ENCODE assay signal across 8 mouse cellular contexts in the genomic region with DNA sequence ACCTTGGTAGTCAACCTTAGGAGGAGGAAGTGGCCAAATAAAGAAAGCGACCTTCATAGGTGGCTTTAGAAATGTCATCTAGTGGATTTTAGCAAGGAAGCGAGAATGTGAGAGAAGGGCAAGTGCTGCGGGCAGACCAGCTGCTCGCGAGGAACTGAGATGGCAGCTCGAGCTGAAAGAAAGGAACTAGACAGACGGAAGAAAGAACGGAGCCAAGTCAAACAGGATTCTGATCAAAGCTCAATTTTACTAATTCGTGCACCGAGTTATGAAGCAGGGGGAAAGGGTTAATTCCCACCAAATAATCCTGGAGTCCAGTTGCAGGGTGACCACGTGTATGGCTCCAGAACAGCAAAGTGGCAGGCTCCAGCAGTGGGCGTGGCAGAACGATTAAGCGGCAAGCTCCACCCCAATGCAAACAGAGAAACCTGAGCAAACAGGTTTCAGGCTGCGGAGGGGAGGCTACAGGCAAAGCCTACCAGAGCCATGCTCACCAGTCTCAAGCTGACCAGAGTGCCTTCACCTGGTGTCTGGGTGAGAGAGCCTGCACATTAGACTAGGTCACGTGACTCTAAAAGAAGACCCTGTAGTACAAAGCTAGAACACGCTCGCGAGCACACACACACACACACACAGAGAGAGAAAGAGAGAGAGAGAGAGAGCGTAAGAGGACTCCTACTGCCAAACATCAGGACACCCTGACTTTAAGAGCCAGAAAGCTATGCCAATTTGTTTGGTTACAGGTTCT.
DNase-seq lines count a peak whose midpoint lies in the region; ATAC-seq and TF ChIP-seq lines count a peak whose summit lies in the region.

No protein-coding gene starts in this region.

- TF ChIP-seq EP300 in liver, postnatal 0 days (IDR thresholded peaks at IDR 0.05; ENCODE audit: low read depth), result no peak

- DNase-seq in forebrain, embryonic 10.5 days (ENCODE audit: extremely low spot score, low spot score), result peak; percentile 21
- DNase-seq in forebrain, embryonic 11.5 days (ENCODE audit: low spot score), result no peak
- DNase-seq in R1 (ENCODE audit: low read depth, low spot score), result peak; percentile 46
- peak; percentile 13 for DNase-seq in kidney, adult 18-20 months
- peak; percentile 29 for DNase-seq in liver, postnatal 0 days
- no peak for DNase-seq in right cerebral cortex, postnatal 4 days
- no peak for DNase-seq in cerebellum, adult 2 months
- DNase-seq in right cerebral cortex, postnatal 36 days (ENCODE audit: low spot score in 2 of 2), result no peak

- 60% methylated on average over 20 of the region's 20 CpGs for WGBS in forebrain, embryonic 10.5 days
- WGBS in forebrain, embryonic 11.5 days, result 59% methylated on average over 20 of the region's 20 CpGs
- 34% methylated on average over 20 of the region's 20 CpGs for WGBS in liver, postnatal 0 days (ENCODE audit: insufficient replicate concordance)
- 25% methylated on average over 20 of the region's 20 CpGs for WGBS in cerebellum, adult 2 months

- no peak overlapping the region for H3K9ac ChIP-seq in forebrain, embryonic 11.5 days (ENCODE audit: low read length)
- H3K9ac ChIP-seq in liver, postnatal 0 days (replicated peaks), result no peak overlapping the region

- no peak overlapping the region; the same call in 1 of the 2 replicates for H3K4me3 ChIP-seq in forebrain, embryonic 10.5 days
- no peak overlapping the region for H3K4me3 ChIP-seq in forebrain, embryonic 11.5 days (ENCODE audit: low read depth, low read length)
- no peak overlapping the region for H3K4me3 ChIP-seq in liver, postnatal 0 days (ENCODE audit: low read depth, low read length)
- H3K4me3 ChIP-seq in cerebellum, adult 2 months (replicated peaks; ENCODE audit: insufficient read depth, low read depth, low read length), result no peak overlapping the region

- peaks cover 26% of the 10 kb centered on the region for H3K4me1 ChIP-seq in forebrain, embryonic 10.5 days
- H3K4me1 ChIP-seq in forebrain, embryonic 11.5 days (replicated peaks; ENCODE audit: control insufficient read depth, insufficient read depth, low read length), result 0 out of 2 replicates have a peak, but pooled peaks cover 1% of the 10 kb centered on the region
- peaks cover 3% of the 10 kb centered on the region; the same call in 1 of the 2 replicates for H3K4me1 ChIP-seq in liver, postnatal 0 days (ENCODE audit: insufficient read depth)
- peaks cover 3% of the 10 kb centered on the region; the same call in 1 of the 2 replicates for H3K4me1 ChIP-seq in cerebellum, adult 2 months (ENCODE audit: control insufficient read depth, insufficient read depth, low read length)

- H3K27me3 ChIP-seq in forebrain, embryonic 10.5 days (ENCODE audit: poor library complexity, severe bottlenecking), result peaks cover 74% of the 10 kb centered on the region
- no peaks in the 10 kb centered on the region; the same call in 1 of the 2 replicates for H3K27me3 ChIP-seq in forebrain, embryonic 11.5 days (ENCODE audit: control insufficient read depth, insufficient read depth, low read length)
- H3K27me3 ChIP-seq in liver, postnatal 0 days (ENCODE audit: insufficient read depth, low read length), result no peaks in the 10 kb centered on the region
- H3K27me3 ChIP-seq in cerebellum, adult 2 months (ENCODE audit: control insufficient read depth, insufficient read depth, low read length), result no peaks in the 10 kb centered on the region

- no peak for ATAC-seq in forebrain, embryonic 11.5 days (replicated peaks; ENCODE audit: low FRiP score)
- ATAC-seq in liver, postnatal 0 days, result peak; percentile 64

- H3K27ac ChIP-seq in forebrain, embryonic 10.5 days, result no peak overlapping the region
- H3K27ac ChIP-seq in forebrain, embryonic 11.5 days (ENCODE audit: low read depth, low read length), result no peak overlapping the region
- H3K27ac ChIP-seq in liver, postnatal 0 days (ENCODE audit: low read depth), result no peak overlapping the region
- no peak overlapping the region for H3K27ac ChIP-seq in cerebellum, adult 2 months (ENCODE audit: insufficient read depth, low read length)

- TF ChIP-seq POLR2A in cerebellum, adult 2 months (IDR thresholded peaks at IDR 0.05; ENCODE audit: borderline replicate concordance, insufficient read depth, low read length), result no peak

- no peaks in the 10 kb centered on the region for H3K9me3 ChIP-seq in forebrain, embryonic 10.5 days
- H3K9me3 ChIP-seq in forebrain, embryonic 11.5 days (ENCODE audit: control insufficient read depth, low read length), result no peaks in the 10 kb centered on the region
- no peaks in the 10 kb centered on the region for H3K9me3 ChIP-seq in liver, postnatal 0 days (ENCODE audit: low read length)

- no peaks in the 10 kb centered on the region for H3K36me3 ChIP-seq in forebrain, embryonic 10.5 days (replicated peaks)
- H3K36me3 ChIP-seq in forebrain, embryonic 11.5 days (ENCODE audit: control insufficient read depth, insufficient read depth, low read length), result no peaks in the 10 kb centered on the region
- H3K36me3 ChIP-seq in liver, postnatal 0 days (replicated peaks; ENCODE audit: insufficient read depth, low read length), result no peaks in the 10 kb centered on the region

- TF ChIP-seq CTCF in liver, postnatal 0 days (IDR thresholded peaks at IDR 0.05; ENCODE audit: low read depth), result no peak
- TF ChIP-seq CTCF in cerebellum, adult 2 months (IDR thresholded peaks at IDR 0.05; ENCODE audit: borderline replicate concordance, insufficient read depth, low read depth, low read length), result no peak

- H3K4me2 ChIP-seq in forebrain, embryonic 11.5 days (ENCODE audit: low read depth, low read length, severe bottlenecking), result no peak overlapping the region
- H3K4me2 ChIP-seq in liver, postnatal 0 days (ENCODE audit: low read depth, low read length), result peak overlapping the region; percentile 45; the same call in 1 of the 2 replicates

Comparison
In these comparisons a context has a peak if more than half of its experiments do, and no peak if none do; other contexts are left out.
1. DNase-seq: peak in forebrain, embryonic 10.5 days (single experiment), R1 (single experiment), kidney, adult 18-20 months (single experiment) and liver, postnatal 0 days (single experiment); none in forebrain, embryonic 11.5 days (single experiment), right cerebral cortex, postnatal 4 days (single experiment), cerebellum, adult 2 months (0 of 2) and right cerebral cortex, postnatal 36 days (0 of 2).